Mouse (Mus musculus): ENCODE data around the gene Frs2.

Gene Frs2

DNA sequence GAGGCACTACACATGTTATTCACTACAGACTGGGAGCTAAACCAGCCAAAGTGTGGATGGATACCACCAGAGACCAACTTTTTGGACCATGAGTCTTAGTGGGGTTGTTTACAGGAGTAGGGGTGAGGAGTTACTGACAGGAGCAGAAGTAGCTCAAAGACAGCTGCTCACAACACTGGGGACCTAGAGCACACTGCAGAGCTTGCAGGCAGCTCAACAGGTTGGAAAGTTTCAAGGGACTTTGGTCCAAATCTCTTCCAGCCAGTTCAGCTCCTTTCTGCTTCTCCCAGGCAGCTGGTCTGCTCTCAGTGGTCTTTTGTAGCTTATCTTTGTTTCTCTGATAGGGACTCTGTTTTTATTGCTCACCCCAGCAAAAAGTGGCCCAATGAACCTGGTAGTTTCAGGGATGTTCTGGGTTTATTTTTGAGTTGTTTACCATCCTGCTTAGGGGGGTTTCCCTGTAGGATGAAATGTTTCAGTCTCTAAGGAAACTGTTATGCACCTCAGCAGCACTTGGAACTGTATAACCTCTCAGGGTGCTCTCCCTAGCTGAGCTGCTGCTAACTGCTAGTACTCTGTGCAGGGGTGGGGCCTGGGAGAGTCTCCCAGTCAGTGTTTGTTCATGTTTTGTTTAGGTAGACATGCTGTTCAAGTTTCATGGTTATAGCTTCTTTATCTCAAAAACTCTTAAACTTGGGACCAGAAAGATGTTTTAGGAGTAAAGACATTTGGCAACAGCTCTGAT lies 44.3 kb downstream of the Frs2 start:
- no peak for DNase-seq (ENCODE audit: low spot score)

DNA sequence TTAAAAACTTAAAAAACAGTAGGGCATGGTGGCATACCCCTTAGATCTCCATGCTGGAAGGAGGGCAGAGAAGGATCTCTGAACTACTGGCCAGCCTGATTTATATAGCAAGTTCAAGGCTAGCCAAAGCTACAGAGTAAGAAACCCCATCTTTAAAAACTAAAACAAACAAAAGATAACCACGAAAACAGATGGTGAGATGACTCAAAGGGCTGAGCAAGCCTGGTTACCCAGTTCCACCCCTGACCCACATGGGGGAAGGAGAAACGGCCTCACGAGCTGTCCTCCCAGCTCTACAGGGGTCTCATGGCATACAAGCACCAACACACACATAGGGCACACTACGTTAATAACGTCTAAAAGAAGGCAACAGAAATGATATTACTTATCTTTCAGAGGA lies 48.2 kb downstream of the Frs2 start:
- DNase-seq (ENCODE audit: low spot score) = no peak

DNA sequence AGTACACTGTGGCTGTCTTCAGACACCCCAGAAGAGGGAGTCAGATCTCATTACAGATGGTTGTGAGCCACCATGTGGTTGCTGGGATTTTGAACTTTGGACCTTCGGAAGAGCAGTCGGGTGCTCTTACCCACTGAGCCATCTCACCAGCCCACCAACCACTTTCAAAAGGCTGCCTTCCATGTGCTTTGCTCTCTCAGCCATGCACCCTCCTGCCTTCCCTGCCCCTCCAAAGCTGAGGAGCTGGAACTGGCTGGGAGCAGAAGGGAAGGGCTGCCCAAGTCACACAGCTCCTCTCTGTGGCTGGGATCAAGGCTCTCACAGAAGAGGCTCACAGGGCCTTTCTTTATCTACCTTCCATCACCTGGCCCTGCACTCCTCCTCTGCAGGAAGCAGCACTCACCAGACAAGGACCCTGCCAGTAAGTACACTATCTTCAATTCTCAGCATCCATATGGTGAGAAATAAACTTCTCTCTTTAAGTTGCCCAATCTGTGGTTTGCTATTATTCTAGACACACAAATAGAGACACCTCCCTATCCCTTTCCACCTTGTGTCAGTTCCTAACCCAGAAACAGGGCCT lies 51.1 kb downstream of the Frs2 start:
- DNase-seq (ENCODE audit: low spot score) = no peak

GRCm38 (mm10) chr10:117096096-117096495 lies 52.2 kb downstream of the Frs2 start:
- DNase-seq (ENCODE audit: low spot score) = no peak

- peak; percentile 32 for DNase-seq (ENCODE audit: low spot score)
These were observed 53.6 kb downstream of the Frs2 start for GRCm38 (mm10) chr10:117094504-117095329.

DNA sequence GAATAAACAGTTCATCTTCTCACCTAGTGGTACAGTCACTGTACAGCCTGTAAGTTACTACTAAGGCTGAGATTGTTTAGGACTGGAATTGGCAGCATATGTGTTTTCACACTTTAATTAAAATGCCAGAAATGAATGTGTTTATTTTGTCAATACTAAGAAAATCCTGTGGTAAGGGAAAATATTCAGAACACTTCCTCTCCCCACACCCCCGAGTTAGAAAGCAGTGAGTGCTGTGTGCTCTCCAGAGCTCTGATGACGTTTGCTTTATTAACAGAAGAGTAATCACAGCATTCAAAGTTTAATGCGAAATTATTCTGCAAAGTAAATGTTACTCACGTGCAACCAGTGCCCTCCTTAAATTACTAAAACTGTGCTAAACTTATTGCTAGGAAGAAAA lies 58.7 kb downstream of the Frs2 start:
- DNase-seq (ENCODE audit: low spot score) = no peak

- no peak for DNase-seq (ENCODE audit: low spot score)
These were observed 66.4 kb downstream of the Frs2 start for GRCm38 (mm10) chr10:117081914-117082359.

- no peak for DNase-seq (ENCODE audit: low spot score)
These were observed 67.0 kb downstream of the Frs2 start for GRCm38 (mm10) chr10:117081326-117081725.

DNA sequence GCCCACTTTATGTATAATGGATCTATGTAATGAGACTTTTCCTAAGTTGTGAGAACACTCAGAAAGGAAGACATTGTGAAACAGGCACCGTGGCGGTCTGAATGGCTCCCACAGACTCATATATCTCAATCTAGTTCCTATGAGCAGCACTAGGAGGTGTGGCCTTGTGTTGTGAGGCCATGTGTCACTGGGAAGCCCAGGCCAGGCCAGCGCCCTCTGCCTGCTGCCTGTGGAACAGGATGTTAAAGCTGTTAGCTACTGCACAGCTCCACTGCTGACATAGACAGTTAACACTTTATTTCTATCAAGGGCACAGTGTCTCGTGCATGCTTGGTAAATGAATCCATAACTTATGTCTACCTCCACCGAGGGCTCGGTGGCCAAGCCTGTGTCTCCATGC lies 70.0 kb downstream of the Frs2 start:
- no peak for DNase-seq (ENCODE audit: low spot score)

- no peak for DNase-seq (ENCODE audit: low spot score)
These were observed 75.2 kb downstream of the Frs2 start for GRCm38 (mm10) chr10:117073176-117073575.

DNA sequence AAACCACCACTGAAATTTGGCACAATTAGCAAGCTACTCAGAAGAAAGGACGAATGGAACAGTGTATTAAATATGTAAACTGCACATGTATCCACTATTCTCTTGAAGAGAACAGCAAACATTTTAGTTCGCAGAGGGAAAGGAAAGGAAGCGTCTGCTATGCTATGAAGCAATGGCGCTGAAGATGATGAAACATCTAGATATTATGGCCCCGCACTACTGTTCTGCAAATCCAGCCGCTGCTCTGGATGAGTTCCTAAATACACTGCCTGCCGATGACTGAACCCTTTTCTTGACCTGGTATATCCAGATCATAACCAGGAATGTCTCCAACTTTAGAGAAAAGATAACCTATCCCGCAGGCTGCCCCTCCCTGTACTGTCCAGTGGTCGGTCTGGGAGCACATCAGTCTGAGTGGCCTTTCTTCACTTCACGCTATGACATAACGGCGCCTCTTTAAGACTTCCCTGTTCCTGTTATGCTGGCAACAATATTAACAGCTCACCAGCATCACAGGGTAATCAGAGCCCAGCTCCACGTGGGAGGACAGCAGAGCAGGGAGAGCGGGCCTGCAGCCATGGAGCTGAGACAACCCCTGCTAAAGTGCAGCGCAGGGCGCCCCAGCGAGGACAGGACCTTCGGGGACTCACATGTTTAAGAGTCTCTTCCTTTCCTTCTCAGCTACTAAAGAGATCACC lies 76.0 kb downstream of the Frs2 start:
- no peak for DNase-seq (ENCODE audit: low spot score)

GRCm38 (mm10) chr10:117069109-117069508 lies 79.2 kb downstream of the Frs2 start:
- no peak for DNase-seq (ENCODE audit: low spot score)

GRCm38 (mm10) chr10:117064076-117064475 lies 84.3 kb downstream of the Frs2 start:
- DNase-seq (ENCODE audit: low spot score) = no peak

DNA sequence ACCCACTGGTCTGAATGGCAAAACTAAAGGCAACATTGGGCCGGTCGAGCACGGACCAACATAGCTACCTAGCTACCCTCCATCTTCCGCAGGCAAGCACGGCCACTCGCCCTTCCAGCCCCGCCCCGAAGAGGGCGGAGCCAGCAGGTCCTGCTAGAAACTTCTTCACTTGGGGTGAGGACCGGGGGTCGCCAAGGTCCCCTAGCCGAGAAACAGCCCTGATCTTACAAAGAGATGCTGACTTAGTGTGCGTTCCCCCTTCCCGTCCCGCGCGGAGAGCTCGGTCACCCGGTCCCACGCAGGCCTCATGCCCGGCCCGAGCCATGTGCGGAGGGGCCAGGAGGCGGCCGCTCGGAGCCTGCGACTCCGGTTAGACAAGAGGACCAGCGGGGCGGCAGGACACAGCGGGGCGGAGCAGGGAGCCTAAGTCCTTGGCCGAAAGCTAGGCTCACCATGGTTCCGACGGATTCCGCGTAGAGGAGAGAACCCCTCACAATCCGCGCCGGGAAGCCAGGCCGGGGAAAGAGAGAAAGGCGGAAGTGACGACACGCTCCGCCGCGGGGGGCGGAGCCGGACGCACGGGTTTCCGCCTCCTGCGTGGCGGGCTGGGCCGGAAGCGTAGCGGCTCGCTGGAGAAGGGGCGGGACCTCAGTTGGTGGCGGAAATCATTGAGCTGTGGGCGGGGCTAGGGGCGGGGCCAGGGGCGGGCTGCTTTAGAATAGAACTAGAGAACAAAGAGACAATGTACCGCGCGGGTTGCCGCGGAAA lies 84.9 kb downstream of the Frs2 start, which contains the start of gene Cct2:
Gene Cct2, minus strand, starts transcription at position 561 of the 768 bp plus-strand sequence.
- peak; percentile 90 for DNase-seq (ENCODE audit: low spot score)

- no peak for DNase-seq (ENCODE audit: low spot score)
These were observed 85.5 kb downstream of the Frs2 start for GRCm38 (mm10) chr10:117062894-117063253.

DNA sequence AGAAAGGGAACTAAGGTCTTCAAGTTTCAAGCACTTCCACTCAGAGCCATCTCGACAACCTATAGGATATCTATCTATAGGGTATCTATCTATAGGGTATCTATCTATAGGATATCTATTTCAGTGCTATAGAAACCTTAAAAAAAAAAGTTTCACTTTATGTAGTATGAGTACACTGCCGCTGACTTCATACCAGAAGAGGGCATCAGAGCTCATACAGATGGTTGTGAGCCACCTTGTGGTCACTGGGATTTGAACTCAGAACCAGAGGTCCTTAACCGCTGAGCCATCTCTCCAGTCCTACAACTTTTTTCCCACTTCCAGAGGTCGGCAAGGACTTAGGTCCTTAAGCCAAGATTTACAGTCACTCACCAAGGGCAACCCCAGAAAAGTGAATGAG lies 92.7 kb downstream of the Frs2 start:
- no peak for DNase-seq (ENCODE audit: low spot score)

GRCm38 (mm10) chr10:117049961-117050597 lies 98.3 kb downstream of the Frs2 start:
- no peak for DNase-seq (ENCODE audit: low spot score)

- DNase-seq (ENCODE audit: low spot score) = no peak
These were observed 99.1 kb downstream of the Frs2 start for GRCm38 (mm10) chr10:117049253-117049652.

DNA sequence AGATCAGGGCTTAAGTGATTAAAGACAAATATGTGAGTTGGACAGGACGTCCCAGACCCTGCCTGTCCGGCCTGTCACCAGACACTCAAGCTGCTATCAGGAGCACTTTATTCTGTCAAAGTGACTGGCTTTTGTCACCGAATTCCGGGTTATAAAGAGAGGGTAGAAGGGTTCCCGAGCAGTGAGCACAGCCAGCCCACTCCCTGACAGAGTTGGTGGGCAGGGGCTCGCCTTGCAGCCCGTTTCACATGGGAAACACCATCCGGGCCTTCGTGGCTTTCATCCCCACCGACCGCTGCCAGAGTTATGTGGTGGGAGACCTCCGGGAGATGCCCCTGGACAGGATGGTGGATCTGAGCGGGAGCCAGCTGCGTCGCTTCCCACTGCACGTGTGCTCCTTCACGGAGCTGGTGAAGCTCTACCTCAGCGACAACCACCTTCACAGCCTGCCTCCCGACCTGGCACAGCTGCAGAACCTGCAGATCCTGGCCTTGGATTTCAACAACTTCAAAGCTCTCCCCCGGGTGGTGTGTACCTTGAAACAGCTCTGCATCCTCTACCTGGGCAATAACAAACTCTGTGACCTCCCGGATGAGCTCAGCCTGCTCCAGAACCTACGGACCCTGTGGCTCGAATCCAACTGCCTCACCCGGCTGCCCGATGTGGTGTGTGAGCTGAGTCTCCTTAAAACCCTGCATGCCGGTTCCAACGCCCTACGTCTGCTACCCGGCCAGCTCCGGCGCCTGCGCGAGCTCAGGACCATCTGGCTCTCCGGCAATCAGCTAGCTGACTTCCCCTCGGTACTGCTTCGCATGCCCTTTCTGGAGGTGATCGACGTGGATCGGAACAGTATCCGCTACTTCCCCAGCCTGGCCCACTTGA lies 102.9 kb downstream of the Frs2 start, which contains the start of gene Lrrc10:
Gene Lrrc10, plus strand, starts transcription at position 167 of the 882 bp plus-strand sequence.
- peak; percentile 48 for DNase-seq (ENCODE audit: low spot score)
